In the genomic region with DNA sequence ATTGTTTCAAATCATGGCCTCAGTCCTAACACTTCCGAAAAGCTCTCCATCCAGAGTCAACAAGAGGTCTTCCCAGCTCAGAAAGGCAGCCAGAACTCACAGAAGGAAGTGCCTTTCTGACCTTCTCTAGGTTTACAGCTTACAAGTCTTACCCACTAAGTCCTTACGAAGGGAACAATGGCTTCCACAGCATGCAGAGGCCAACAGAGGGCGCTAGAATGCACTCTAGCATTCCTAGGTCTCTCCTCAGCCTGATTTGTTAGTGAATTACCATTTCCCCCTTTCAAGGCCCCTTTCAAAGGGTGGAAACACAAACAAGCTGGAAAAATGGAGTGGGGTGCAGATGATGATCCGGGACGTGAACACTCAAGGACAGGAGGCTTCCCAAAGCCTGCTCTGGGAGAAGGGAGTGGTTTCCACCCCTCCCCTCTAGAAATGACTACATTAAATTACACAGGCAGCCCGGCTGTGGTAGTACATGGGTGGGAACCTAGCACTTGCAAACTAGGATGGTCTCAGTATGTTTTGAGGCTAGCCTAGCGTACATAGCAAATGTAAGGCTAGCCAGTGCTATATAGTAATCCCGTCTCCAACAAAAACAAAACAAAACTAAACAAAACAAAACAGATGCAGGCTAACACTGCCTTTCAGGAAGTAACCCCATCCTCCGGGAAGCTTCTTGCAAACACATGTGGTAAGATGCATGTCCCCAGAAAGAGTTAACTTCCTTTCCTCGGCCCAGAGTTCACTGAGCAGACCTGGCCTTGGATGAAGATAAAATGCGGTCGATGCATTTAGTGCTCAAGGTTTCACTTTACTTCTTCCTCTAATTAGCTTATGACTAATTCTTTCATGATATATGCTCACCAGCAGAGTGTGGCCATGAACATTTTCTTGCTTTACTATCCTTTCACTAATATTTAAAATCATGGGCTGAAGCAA, we compare ENCODE assay signal across 7 mouse cellular contexts. TPM values are rescaled to one million over a fixed set of nuclear protein-coding genes. Genes with fewer than 3 reads are reported as not detected.
A peak's percentile ranks its signal among the peaks of the same experiment; 100 is the strongest.
DNase-seq lines count a peak whose midpoint lies in the region; ATAC-seq lines count a peak whose summit lies in the region.

No protein-coding gene starts in this region.

- no peaks in the 10 kb centered on the region for H3K27me3 ChIP-seq in hindbrain, embryonic 14.5 days (ENCODE audit: control insufficient read depth, insufficient read depth, low read length)

- H3K27ac ChIP-seq in hindbrain, embryonic 14.5 days, result peak overlapping the region; percentile 75

- no peaks in the 10 kb centered on the region for H3K9me3 ChIP-seq in hindbrain, embryonic 14.5 days (ENCODE audit: control insufficient read depth, low read length)

- 36% methylated on average over 12 of the region's 12 CpGs for WGBS in hindbrain, embryonic 14.5 days

- peak overlapping the region; percentile 8; the same call in 1 of the 2 replicates for H3K9ac ChIP-seq in hindbrain, embryonic 14.5 days

- DNase-seq in cerebellum, postnatal 25 days, result peak; percentile 56 to 75
- peak; percentile 46 for DNase-seq in frontal cortex, postnatal 25 days (ENCODE audit: low spot score in 2 of 2)
- peak; percentile 83 for DNase-seq in hindbrain, embryonic 14.5 days (ENCODE audit: low spot score)
- peak; percentile 30 to 36 for DNase-seq in left cerebral cortex, adult 8-10 months (ENCODE audit: low spot score in 2 of 2)
- DNase-seq in right cerebral cortex, postnatal 10 days (ENCODE audit: low spot score in 2 of 2), result peak; percentile 76 to 81

- H3K4me3 ChIP-seq in hindbrain, embryonic 14.5 days (replicated peaks; ENCODE audit: low read length), result no peak overlapping the region

- peak; percentile 56 for ATAC-seq in activated CD4-positive, CD25-positive, alpha-beta regulatory T cell, adult 4 months
- peak; percentile 34; the same call in 1 of the 2 replicates for ATAC-seq in hindbrain, embryonic 14.5 days (ENCODE audit: low FRiP score)
- peak; percentile 92 for ATAC-seq in megakaryocyte, adult 5-6 weeks (ENCODE audit: poor library complexity, severe bottlenecking)

- peaks cover 8% of the 10 kb centered on the region for H3K36me3 ChIP-seq in hindbrain, embryonic 14.5 days (replicated peaks; ENCODE audit: control insufficient read depth, insufficient read depth)

- H3K4me1 ChIP-seq in hindbrain, embryonic 14.5 days (replicated peaks; ENCODE audit: control insufficient read depth, insufficient read depth, low read length), result peaks cover 64% of the 10 kb centered on the region

- H3K4me2 ChIP-seq in hindbrain, embryonic 14.5 days (replicated peaks), result peak overlapping the region; percentile 24

RNA-seq across cellular contexts. Expression of gene Cfap20, which starts 6.8 kb away (rescaled TPM):
- 10 to 100 TPM; 65.2 to 66.9 TPM for polyA plus RNA-seq in activated CD4-positive, CD25-positive, alpha-beta regulatory T cell, adult 4 months (2017; shearing (Covaris generic))
- polyA plus RNA-seq in hindbrain, embryonic 14.5 days (2014; fragmentation: Nextera tagmentation; extraction: Ambion mirVana), result 128 and 139 TPM in 2 replicates
- 10 to 100 TPM; 52.7 to 60.3 (median 57.4) TPM for total RNA-seq in left cerebral cortex, adult 8-10 months (2022)
- 45.0 and 53.8 TPM in 2 replicates for total RNA-seq in megakaryocyte, adult 5-6 weeks (2015)
- total RNA-seq in megakaryocyte, adult 5-6 weeks (2017), result 28.4 and 34.7 TPM in 2 replicates

Comparison
In these comparisons a context has a peak if more than half of its experiments do, and no peak if none do; other contexts are left out.
1. ATAC-seq: peak in every context shown above with its lines; median percentile 92 in megakaryocyte, adult 5-6 weeks; 56 in activated CD4-positive, CD25-positive, alpha-beta regulatory T cell, adult 4 months; 34 in hindbrain, embryonic 14.5 days.
2. DNase-seq: peak in every context shown above with its lines; median percentile 83 in hindbrain, embryonic 14.5 days; 78 in right cerebral cortex, postnatal 10 days; 66 in cerebellum, postnatal 25 days; 46 in frontal cortex, postnatal 25 days; 33 in left cerebral cortex, adult 8-10 months.